In the genomic region with DNA sequence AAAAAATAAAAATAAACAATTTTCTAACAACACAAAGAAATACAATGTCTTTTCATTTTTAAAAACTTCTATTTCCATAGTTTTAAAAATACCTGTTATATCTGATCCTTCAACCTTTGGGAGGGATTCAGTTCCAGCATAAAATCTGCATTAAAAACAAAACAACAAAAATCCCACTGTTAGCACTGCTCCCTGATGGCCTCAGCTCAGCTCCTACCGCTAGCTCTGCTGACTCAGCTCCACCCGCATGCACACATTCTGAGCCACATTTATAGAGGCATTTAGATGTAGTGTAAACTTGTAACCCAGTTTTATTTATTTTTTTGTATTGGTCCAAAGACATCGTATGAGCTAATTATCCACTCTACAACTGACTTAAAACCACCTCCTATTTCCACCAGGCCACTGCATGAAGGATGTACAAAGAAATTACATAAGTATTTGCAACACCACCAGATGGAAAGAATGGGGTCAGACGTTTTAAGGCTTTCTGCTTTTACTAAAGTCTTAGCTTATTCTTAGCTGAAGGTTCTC, we compare ENCODE assay signal across 8 mouse cellular contexts. TPM values are rescaled to one million over a fixed set of nuclear protein-coding genes. Genes with fewer than 3 reads are reported as not detected.
DNase-seq lines count a peak whose midpoint lies in the region; ATAC-seq and TF ChIP-seq lines count a peak whose summit lies in the region.

No protein-coding gene starts in this region.

- H3K27ac ChIP-seq in cortical plate, adult 2 months (ENCODE audit: insufficient read depth, low read length), result no peak overlapping the region
- no peak overlapping the region for H3K27ac ChIP-seq in intestine, embryonic 16.5 days (ENCODE audit: low read length)
- no peak overlapping the region for H3K27ac ChIP-seq in neural tube, embryonic 15.5 days (replicated peaks)

- H3K4me1 ChIP-seq in lung, adult 2 months (ENCODE audit: control insufficient read depth, insufficient read depth, low read length), result peaks cover 6% of the 10 kb centered on the region
- no peaks in the 10 kb centered on the region; the same call in 1 of the 2 replicates for H3K4me1 ChIP-seq in cortical plate, adult 2 months (ENCODE audit: control insufficient read depth, insufficient read depth, low read length)
- H3K4me1 ChIP-seq in intestine, embryonic 16.5 days (ENCODE audit: control insufficient read depth, insufficient read depth, low read length), result peaks cover 11% of the 10 kb centered on the region
- peaks cover 29% of the 10 kb centered on the region for H3K4me1 ChIP-seq in neural tube, embryonic 15.5 days

- no peak for TF ChIP-seq CTCF in lung, adult 2 months (IDR thresholded peaks at IDR 0.05; ENCODE audit: insufficient read depth, low read length)
- no peak for TF ChIP-seq CTCF in cortical plate, adult 2 months (IDR thresholded peaks at IDR 0.05; ENCODE audit: extremely low read depth, insufficient read depth, low read length)

- no peak for DNase-seq in lung, adult 2 months
- no peak for DNase-seq in lung, postnatal 36 days
- DNase-seq in layer of hippocampus, adult 11-12 months (ENCODE audit: low spot score), result no peak
- DNase-seq in thymus, postnatal 36 days, result no peak
- DNase-seq in layer of hippocampus, adult 9-10 months (ENCODE audit: low spot score), result no peak

- no peaks in the 10 kb centered on the region for H3K9me3 ChIP-seq in intestine, embryonic 16.5 days (ENCODE audit: control insufficient read depth, low read length)
- H3K9me3 ChIP-seq in neural tube, embryonic 15.5 days (replicated peaks), result no peaks in the 10 kb centered on the region

- peak overlapping the region; percentile 78 for H3K4me2 ChIP-seq in intestine, embryonic 16.5 days (ENCODE audit: low read depth, low read length)
- peak overlapping the region; percentile 63 for H3K4me2 ChIP-seq in neural tube, embryonic 15.5 days

- TF ChIP-seq POLR2A in lung, adult 2 months (IDR thresholded peaks at IDR 0.05; ENCODE audit: borderline replicate concordance, extremely low read depth, low read depth, low read length), result no peak
- no peak for TF ChIP-seq POLR2A in cortical plate, adult 2 months (IDR thresholded peaks at IDR 0.05; ENCODE audit: extremely low read depth, insufficient read depth, low read length)

- no peaks in the 10 kb centered on the region for H3K27me3 ChIP-seq in intestine, embryonic 16.5 days (replicated peaks; ENCODE audit: control insufficient read depth, insufficient read depth, low read length)
- no peaks in the 10 kb centered on the region for H3K27me3 ChIP-seq in neural tube, embryonic 15.5 days (replicated peaks)

- H3K4me3 ChIP-seq in lung, adult 2 months (replicated peaks; ENCODE audit: extremely low read depth, low read depth, low read length), result peak overlapping the region; percentile 90
- peak overlapping the region; percentile 74 for H3K4me3 ChIP-seq in cortical plate, adult 2 months (ENCODE audit: insufficient read depth, low read length)
- H3K4me3 ChIP-seq in intestine, embryonic 16.5 days (ENCODE audit: low read length), result peak overlapping the region; percentile 75
- H3K4me3 ChIP-seq in neural tube, embryonic 15.5 days (replicated peaks), result peak overlapping the region; percentile 91

- H3K9ac ChIP-seq in intestine, embryonic 16.5 days (ENCODE audit: low read depth, low read length), result peak overlapping the region; percentile 75
- H3K9ac ChIP-seq in neural tube, embryonic 15.5 days (replicated peaks), result peak overlapping the region; percentile 60

- peaks cover 8% of the 10 kb centered on the region for H3K36me3 ChIP-seq in intestine, embryonic 16.5 days (ENCODE audit: control insufficient read depth, insufficient read depth, low read length)
- peaks cover 24% of the 10 kb centered on the region for H3K36me3 ChIP-seq in neural tube, embryonic 15.5 days

- ATAC-seq in intestine, embryonic 16.5 days, result no peak
- ATAC-seq in neural tube, embryonic 15.5 days (ENCODE audit: low FRiP score), result no peak

- WGBS in lung, adult 2 months, result 2% methylated on average over 4 of the region's 4 CpGs
- 3% methylated on average over 4 of the region's 4 CpGs for WGBS in intestine, embryonic 16.5 days
- WGBS in neural tube, embryonic 15.5 days, result 5% methylated on average over 4 of the region's 4 CpGs

RNA-seq across cellular contexts. Expression of gene Ptcd3, which starts 0.8 kb away (rescaled TPM):
- 5.2 and 10.0 TPM in 2 replicates for polyA plus RNA-seq in lung, adult 2 months (2012; rRNA removed)
- polyA plus RNA-seq in cortical plate, adult 2 months (2012; rRNA removed), result 52.3 and 56.9 TPM in 2 replicates
- 91.3 and 102 TPM in 2 replicates for polyA plus RNA-seq in intestine, embryonic 16.5 days (2015; fragmentation: Nextera tagmentation; extraction: Ambion mirVana)
- 78.4 and 84.1 TPM in 2 replicates for polyA plus RNA-seq in neural tube, embryonic 15.5 days (2015; fragmentation: Nextera tagmentation; extraction: Ambion mirVana)

RNA-seq across cellular contexts. Expression of gene Polr1a, which starts 1.1 kb away (rescaled TPM):
- 9.7 and 11.6 TPM in 2 replicates for polyA plus RNA-seq in lung, adult 2 months (2012; rRNA removed)
- 16.6 and 17.6 TPM in 2 replicates for polyA plus RNA-seq in cortical plate, adult 2 months (2012; rRNA removed)
- polyA plus RNA-seq in intestine, embryonic 16.5 days (2015; fragmentation: Nextera tagmentation; extraction: Ambion mirVana), result 21.9 and 22.9 TPM in 2 replicates
- 18.9 and 23.1 TPM in 2 replicates for polyA plus RNA-seq in neural tube, embryonic 15.5 days (2015; fragmentation: Nextera tagmentation; extraction: Ambion mirVana)
